ENCODE assay signal across 8 mouse cellular contexts in the genomic region with DNA sequence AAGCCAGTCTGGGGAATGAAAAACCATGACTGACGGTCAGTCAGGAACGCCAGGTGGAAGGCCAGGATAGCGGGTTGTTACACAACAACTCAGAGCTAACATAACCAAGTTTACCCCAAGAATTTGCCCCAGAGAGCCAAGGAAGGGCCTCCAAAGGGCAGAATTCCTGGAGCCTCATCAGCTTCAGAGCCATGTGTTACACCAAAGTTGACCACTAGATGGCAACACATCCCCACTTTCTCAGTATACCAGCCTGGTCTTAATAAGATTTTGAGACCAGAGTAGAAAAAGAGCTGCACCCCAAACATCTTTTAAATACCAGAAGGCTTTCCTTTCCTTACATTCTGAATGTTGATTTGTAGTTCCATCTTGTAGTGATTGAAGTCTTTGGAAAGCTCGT.
DNase-seq lines count a peak whose midpoint lies in the region; ATAC-seq lines count a peak whose summit lies in the region.

No protein-coding gene starts in this region.

- H3K9me3 ChIP-seq in forebrain, embryonic 13.5 days (replicated peaks): no peaks in the 10 kb centered on the region
- no peaks in the 10 kb centered on the region for H3K9me3 ChIP-seq in intestine, embryonic 16.5 days (ENCODE audit: control insufficient read depth, low read length)
- no peaks in the 10 kb centered on the region for H3K9me3 ChIP-seq in limb, embryonic 13.5 days

- no peaks in the 10 kb centered on the region for H3K4me1 ChIP-seq in forebrain, embryonic 13.5 days
- H3K4me1 ChIP-seq in intestine, embryonic 16.5 days (ENCODE audit: control insufficient read depth, insufficient read depth, low read length): peaks cover 7% of the 10 kb centered on the region; the same call in 1 of the 2 replicates
- H3K4me1 ChIP-seq in limb, embryonic 13.5 days: peaks cover 12% of the 10 kb centered on the region

- no peak overlapping the region for H3K9ac ChIP-seq in forebrain, embryonic 13.5 days
- H3K9ac ChIP-seq in intestine, embryonic 16.5 days (ENCODE audit: low read depth, low read length): no peak overlapping the region
- no peak overlapping the region for H3K9ac ChIP-seq in limb, embryonic 13.5 days

- 39% methylated on average over 4 of the region's 4 CpGs for WGBS in forebrain, embryonic 13.5 days
- 46% methylated on average over 4 of the region's 4 CpGs for WGBS in intestine, embryonic 16.5 days
- WGBS in limb, embryonic 13.5 days: 51% methylated on average over 4 of the region's 4 CpGs

- H3K36me3 ChIP-seq in forebrain, embryonic 13.5 days (ENCODE audit: poor library complexity, severe bottlenecking): no peaks in the 10 kb centered on the region
- H3K36me3 ChIP-seq in intestine, embryonic 16.5 days (ENCODE audit: control insufficient read depth, insufficient read depth, low read length): peaks cover 3% of the 10 kb centered on the region; the same call in 1 of the 2 replicates
- peaks cover 23% of the 10 kb centered on the region for H3K36me3 ChIP-seq in limb, embryonic 13.5 days

- no peak overlapping the region for H3K4me2 ChIP-seq in forebrain, embryonic 13.5 days
- H3K4me2 ChIP-seq in intestine, embryonic 16.5 days (ENCODE audit: low read depth, low read length): no peak overlapping the region
- H3K4me2 ChIP-seq in limb, embryonic 13.5 days (replicated peaks): no peak overlapping the region

- no peak overlapping the region for H3K27ac ChIP-seq in forebrain, embryonic 13.5 days
- H3K27ac ChIP-seq in intestine, embryonic 16.5 days (ENCODE audit: low read length): no peak overlapping the region
- no peak overlapping the region for H3K27ac ChIP-seq in limb, embryonic 13.5 days

- peak; percentile 81 for ATAC-seq in forebrain, embryonic 13.5 days
- 0 out of 2 replicates have a peak, but pooled peaks have one; percentile 47 for ATAC-seq in intestine, embryonic 16.5 days
- peak; percentile 45; the same call in 1 of the 2 replicates for ATAC-seq in limb, embryonic 13.5 days (ENCODE audit: low FRiP score, low read depth)

- no peaks in the 10 kb centered on the region for H3K27me3 ChIP-seq in forebrain, embryonic 13.5 days
- H3K27me3 ChIP-seq in intestine, embryonic 16.5 days (replicated peaks; ENCODE audit: control insufficient read depth, insufficient read depth, low read length): no peaks in the 10 kb centered on the region
- no peaks in the 10 kb centered on the region for H3K27me3 ChIP-seq in limb, embryonic 13.5 days

- no peak overlapping the region for H3K4me3 ChIP-seq in forebrain, embryonic 13.5 days
- H3K4me3 ChIP-seq in intestine, embryonic 16.5 days (ENCODE audit: low read length): no peak overlapping the region
- H3K4me3 ChIP-seq in limb, embryonic 13.5 days: no peak overlapping the region

- DNase-seq in urinary bladder, postnatal 36 days (ENCODE audit: low spot score in 2 of 2): peak; percentile 57 to 62
- no peak for DNase-seq in urinary bladder, adult 2 months (ENCODE audit: low spot score)
- peak; percentile 54 for DNase-seq in c-Kit-positive CD71-negative TER-119-negative erythroid progenitor cells, embryonic 14.5 days (ENCODE audit: low read depth)
- DNase-seq in natural killer cell, adult 2 months (ENCODE audit: low spot score in 2 of 2): peak; percentile 53 to 59
- peak; percentile 73 for DNase-seq in thymus, postnatal 14 days
